Mouse (Mus musculus) limb, embryonic 10.5 days (tissue): ENCODE measurements at regions not wholly inside any gene's neighbourhood (a gene's known extent, or its start where the extent isn't known, plus 50 kb on each side); places are given as distances from the start of the nearest gene placed in this dataset.

ENCODE experiments used
- DNase-seq: peaks from one replicate; pipeline ENCODE4 v3.0.0-alpha.2; 2017; ENCODE audit warnings: low spot score
- H3K27ac ChIP-seq: fragments of 300-500 bp; sonication (generic); 2 replicates; pipeline ENCODE4 v1.5.1; 2016; ENCODE audit warnings: mild to moderate bottlenecking
- H3K27me3 ChIP-seq: fragments of 300-500 bp; sonication (generic); 2 replicates; pipeline ENCODE4 v1.6.1; 2016; ENCODE audit warnings: low read depth, mild to moderate bottlenecking; ENCODE audit not compliant: poor library complexity, severe bottlenecking
- H3K36me3 ChIP-seq: fragments of 300-500 bp; sonication (generic); 2 replicates; pipeline ENCODE4 v1.6.1; 2016; ENCODE audit warnings: mild to moderate bottlenecking, moderate library complexity
- H3K4me1 ChIP-seq: fragments of 300-500 bp; sonication (generic); 2 replicates; pipeline ENCODE4 v1.6.1; 2016
- H3K4me3 ChIP-seq: fragments of 300-500 bp; sonication (generic); 2 replicates; pipeline ENCODE4 v1.5.1; 2016; ENCODE audit warnings: mild to moderate bottlenecking, moderate library complexity
- H3K9me3 ChIP-seq: fragments of 300-500 bp; sonication (generic); replicated peaks from 2 replicates; pipeline ENCODE4 v1.6.1; 2016; ENCODE audit warnings: mild to moderate bottlenecking
- WGBS: fragments of 180-500 bp; shearing (Covaris S2); methylation state at CpG from one replicate; pipeline ENCODE4 v1.1.7; 2016; 5-methylcytosine and 5-hydroxymethylcytosine counted together

GRCm38 (mm10) chr10:92242714-92243440, 479.3 kb downstream of the Nedd1 start:
- 81% methylated on average over 11 of the region's 11 CpGs for WGBS
- DNase-seq: no peak

GRCm38 (mm10) chr10:92237881-92238280, 484.3 kb downstream of the Nedd1 start:
- no peaks in the 10 kb centered on the region for H3K9me3 ChIP-seq
- H3K4me1 ChIP-seq: no peaks in the 10 kb centered on the region
- H3K27me3 ChIP-seq: 0 out of 2 replicates have a peak, but pooled peaks cover 7% of the 10 kb centered on the region
- no peaks in the 10 kb centered on the region for H3K36me3 ChIP-seq
- no peak overlapping the region for H3K27ac ChIP-seq
- no peak overlapping the region for H3K4me3 ChIP-seq
- no peak for DNase-seq
- 60% methylated on average over 5 of the region's 5 CpGs for WGBS

More at GRCm38 (mm10) chr10:92242714-92243440, 479.3 kb downstream of the Nedd1 start:
- peaks cover 6% of the 10 kb centered on the region for H3K4me1 ChIP-seq
- no peaks in the 10 kb centered on the region for H3K9me3 ChIP-seq
- H3K4me3 ChIP-seq: no peak overlapping the region
- H3K36me3 ChIP-seq: no peaks in the 10 kb centered on the region
- no peak overlapping the region for H3K27ac ChIP-seq
- H3K27me3 ChIP-seq: no peaks in the 10 kb centered on the region

GRCm38 (mm10) chr10:92232081-92232480, 490.1 kb downstream of the Nedd1 start:
- H3K9me3 ChIP-seq: no peaks in the 10 kb centered on the region
- WGBS: 74% methylated on average over 2 of the region's 2 CpGs
- no peaks in the 10 kb centered on the region for H3K4me1 ChIP-seq
- H3K27ac ChIP-seq: no peak overlapping the region
- no peaks in the 10 kb centered on the region for H3K36me3 ChIP-seq
- no peak for DNase-seq
- 0 out of 2 replicates have a peak, but pooled peaks cover 7% of the 10 kb centered on the region for H3K27me3 ChIP-seq
- H3K4me3 ChIP-seq: no peak overlapping the region

DNA sequence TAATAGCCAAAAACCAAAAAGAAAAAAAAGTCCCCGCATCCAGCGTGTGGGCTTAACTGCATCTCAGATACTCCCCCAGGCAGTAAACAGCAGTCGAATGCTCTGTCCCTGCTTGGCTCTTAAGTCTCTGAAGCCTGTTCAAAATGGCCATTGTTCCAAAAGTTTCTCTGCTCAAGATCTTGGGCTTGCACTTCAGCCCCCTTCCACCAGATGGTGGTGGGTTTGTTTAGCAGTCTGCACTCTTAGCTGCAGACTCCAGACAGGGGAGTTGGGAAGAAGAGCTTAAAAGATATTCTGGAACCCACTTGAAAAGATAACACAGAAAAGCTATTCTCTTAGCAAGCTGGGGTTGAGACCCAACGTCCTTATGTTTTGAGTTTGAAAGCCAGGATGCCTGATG, 496.4 kb downstream of the Nedd1 start:
- no peaks in the 10 kb centered on the region for H3K36me3 ChIP-seq
- no peak overlapping the region for H3K27ac ChIP-seq
- H3K27me3 ChIP-seq: no peaks in the 10 kb centered on the region
- H3K9me3 ChIP-seq: no peaks in the 10 kb centered on the region
- no peaks in the 10 kb centered on the region for H3K4me1 ChIP-seq
- DNase-seq: no peak
- WGBS: 77% methylated on average over 4 of the region's 4 CpGs
- no peak overlapping the region for H3K4me3 ChIP-seq

GRCm38 (mm10) chr10:92225071-92225470, 497.1 kb downstream of the Nedd1 start:
- 88% methylated on average over 7 of the region's 7 CpGs for WGBS

GRCm38 (mm10) chr10:92219310-92219709, 502.9 kb downstream of the Nedd1 start:
- WGBS: 86% methylated on average over 3 of the region's 3 CpGs
- H3K27ac ChIP-seq: no peak overlapping the region
- no peaks in the 10 kb centered on the region for H3K4me1 ChIP-seq
- DNase-seq: no peak
- no peaks in the 10 kb centered on the region for H3K36me3 ChIP-seq
- H3K9me3 ChIP-seq: no peaks in the 10 kb centered on the region
- H3K27me3 ChIP-seq: no peaks in the 10 kb centered on the region
- no peak overlapping the region for H3K4me3 ChIP-seq

More at GRCm38 (mm10) chr10:92225071-92225470, 497.1 kb downstream of the Nedd1 start:
- Histone ChIP-seq H3K4me1 (no peaks in the 10 kb centered on the region), H3K4me3 (no peak overlapping the region), H3K27ac (no peak overlapping the region), H3K9me3 (no peaks in the 10 kb centered on the region), H3K27me3 (no peaks in the 10 kb centered on the region), H3K36me3 (no peaks in the 10 kb centered on the region)
- DNase-seq: no peak

DNA sequence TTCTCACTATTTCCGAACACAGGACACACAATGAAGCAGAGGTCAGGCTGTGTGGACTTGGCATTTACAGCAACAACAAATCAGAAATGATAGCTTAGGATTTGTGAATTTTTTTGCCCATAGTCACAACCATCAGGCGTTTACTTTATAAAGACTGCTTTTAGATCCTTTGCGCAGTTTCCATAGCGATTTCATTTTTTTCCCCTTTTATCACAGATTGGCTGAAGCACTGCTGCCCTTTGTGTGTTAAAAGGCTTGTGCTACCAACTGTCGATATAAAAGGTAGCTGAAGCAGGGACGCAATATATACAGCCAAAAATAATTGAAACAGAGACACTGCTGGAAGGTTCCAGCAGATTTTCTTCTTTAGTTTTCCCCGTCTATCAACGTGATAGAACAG, 551.4 kb downstream of the Nedd1 start:
- Histone ChIP-seq H3K27me3 (peaks cover 2% of the 10 kb centered on the region; the same call in 1 of the 2 replicates), H3K36me3 (no peaks in the 10 kb centered on the region), H3K9me3 (no peaks in the 10 kb centered on the region), H3K4me3 (no peak overlapping the region), H3K27ac (no peak overlapping the region), H3K4me1 (no peaks in the 10 kb centered on the region)
- WGBS: 90% methylated on average over 8 of the region's 8 CpGs
- no peak for DNase-seq

GRCm38 (mm10) chr10:92166057-92166456, 556.2 kb downstream of the Nedd1 start:
- Histone ChIP-seq H3K27me3 (peaks cover 39% of the 10 kb centered on the region), H3K4me3 (no peak overlapping the region), H3K4me1 (peaks cover 14% of the 10 kb centered on the region), H3K9me3 (no peaks in the 10 kb centered on the region), H3K36me3 (no peaks in the 10 kb centered on the region), H3K27ac (no peak overlapping the region)
- 83% methylated on average over 2 of the region's 2 CpGs for WGBS
- DNase-seq: no peak

GRCm38 (mm10) chr10:92164991-92165390, 557.2 kb downstream of the Nedd1 start:
- no peak for DNase-seq
- Histone ChIP-seq H3K36me3 (no peaks in the 10 kb centered on the region), H3K27me3 (peaks cover 39% of the 10 kb centered on the region), H3K27ac (no peak overlapping the region), H3K9me3 (no peaks in the 10 kb centered on the region), H3K4me3 (no peak overlapping the region), H3K4me1 (peaks cover 14% of the 10 kb centered on the region)
- 37% methylated on average over 5 of the region's 5 CpGs for WGBS

DNA sequence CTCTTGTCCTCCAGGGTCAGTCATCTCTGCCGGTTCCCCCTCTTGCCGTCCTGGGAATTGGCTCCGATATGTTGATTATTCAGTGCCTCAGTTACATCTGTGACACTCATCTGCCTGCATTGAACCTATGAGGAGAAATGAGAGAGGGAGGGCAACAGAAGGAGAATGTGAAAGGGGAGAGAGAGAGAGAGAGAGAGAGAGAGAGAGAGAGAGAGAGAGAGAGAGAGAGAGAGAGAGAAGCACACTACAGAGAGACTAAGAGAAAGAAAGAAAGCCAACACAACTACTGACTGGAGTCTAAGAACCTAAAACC, 557.6 kb downstream of the Nedd1 start:
- WGBS: 76% methylated on average over 3 of the region's 3 CpGs
- peaks cover 39% of the 10 kb centered on the region for H3K27me3 ChIP-seq
- no peak overlapping the region for H3K27ac ChIP-seq
- peaks cover 14% of the 10 kb centered on the region for H3K4me1 ChIP-seq
- no peaks in the 10 kb centered on the region for H3K36me3 ChIP-seq
- no peak for DNase-seq
- H3K4me3 ChIP-seq: no peak overlapping the region
- H3K9me3 ChIP-seq: no peaks in the 10 kb centered on the region

DNA sequence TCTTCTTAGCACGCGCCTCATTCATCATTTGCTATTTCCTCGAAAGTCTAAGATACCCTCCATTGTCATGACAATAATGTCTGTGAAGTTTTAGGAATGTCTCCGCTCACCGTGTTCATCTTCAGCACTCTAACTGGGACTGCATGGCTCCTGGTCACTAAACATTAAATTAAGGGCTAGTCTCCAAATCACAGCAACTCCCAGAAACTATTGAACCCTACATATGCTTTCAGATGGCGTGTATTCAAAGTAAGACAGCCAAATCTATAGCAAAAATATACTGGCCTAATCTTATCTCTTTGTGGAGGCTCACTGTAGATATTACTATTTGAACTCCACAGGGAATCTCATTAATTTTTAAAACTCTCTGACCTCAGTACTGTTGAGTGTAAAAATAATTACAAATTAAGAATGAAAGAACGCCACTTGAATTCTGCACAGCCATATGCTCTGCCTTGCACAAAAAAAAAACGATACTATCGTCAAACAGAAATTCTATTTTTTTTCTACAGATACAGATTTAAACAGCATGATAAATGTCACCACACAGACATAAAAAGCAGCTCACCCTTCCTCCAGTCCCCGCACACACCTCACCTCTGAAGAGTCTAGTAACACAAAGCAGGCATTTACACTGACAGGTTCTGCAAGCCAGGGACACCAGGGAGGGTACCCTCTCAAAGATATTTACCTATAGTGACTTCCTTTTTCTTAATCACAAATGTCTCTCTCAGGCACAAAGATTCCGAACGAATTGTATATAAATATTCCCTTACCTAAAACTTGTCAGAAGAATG, 558.2 kb downstream of the Nedd1 start:
- 78% methylated on average over 12 of the region's 12 CpGs for WGBS
- no peaks in the 10 kb centered on the region for H3K9me3 ChIP-seq
- peaks cover 39% of the 10 kb centered on the region for H3K27me3 ChIP-seq
- no peaks in the 10 kb centered on the region for H3K36me3 ChIP-seq
- H3K27ac ChIP-seq: no peak overlapping the region
- DNase-seq: no peak
- peaks cover 14% of the 10 kb centered on the region for H3K4me1 ChIP-seq
- no peak overlapping the region for H3K4me3 ChIP-seq

GRCm38 (mm10) chr10:92163071-92163504, 559.1 kb downstream of the Nedd1 start:
- H3K27me3 ChIP-seq: peaks cover 39% of the 10 kb centered on the region
- peak overlapping the region; percentile 52 for H3K4me3 ChIP-seq
- no peaks in the 10 kb centered on the region for H3K9me3 ChIP-seq
- 7% methylated on average over 7 of the region's 7 CpGs for WGBS
- no peak for DNase-seq
- peaks cover 14% of the 10 kb centered on the region for H3K4me1 ChIP-seq
- no peak overlapping the region for H3K27ac ChIP-seq
- no peaks in the 10 kb centered on the region for H3K36me3 ChIP-seq

- H3K27ac ChIP-seq: 0 out of 2 replicates have a peak overlapping the region, but pooled peaks have one; percentile 6
Measured at GRCm38 (mm10) chr10:92162473-92163011, 559.7 kb downstream of the Nedd1 start.

More at GRCm38 (mm10) chr10:92162473-92163011, 559.7 kb downstream of the Nedd1 start:
- Histone ChIP-seq H3K9me3 (no peaks in the 10 kb centered on the region), H3K36me3 (no peaks in the 10 kb centered on the region), H3K27me3 (peaks cover 39% of the 10 kb centered on the region), H3K4me1 (peaks cover 14% of the 10 kb centered on the region), H3K4me3 (peak overlapping the region; percentile 52)
- DNase-seq: peak; percentile 70
- WGBS: 2% methylated on average over 29 of the region's 29 CpGs
